In genomic region chr6:99377131-99377530, GRCm38 (mm10) we compare ENCODE assay signal across 13 mouse cellular contexts.
DNase-seq lines count a peak whose midpoint lies in the region; ATAC-seq and TF ChIP-seq lines count a peak whose summit lies in the region.
"Had no signal": no experiment of that assay in that cellular context is flagged by ENCODE, and none has a peak within 500 bp of the region (broad histone marks: within the 10 kb centered on the region; RNA-seq: fewer than 3 reads in every experiment).

No protein-coding gene starts in this region.

- peak; percentile 11 for DNase-seq in cerebellum, adult 8-10 months
- DNase-seq in hindbrain, embryonic 10.5 days (ENCODE audit: low spot score), result no peak
- peak; percentile 83 for DNase-seq in midbrain, embryonic 11.5 days (ENCODE audit: low spot score, missing footprints)
- no peak for DNase-seq in midbrain, embryonic 14.5 days
- no peak for DNase-seq in forebrain, postnatal 0 days
- no peak for DNase-seq in adrenal gland, adult 8-10 months
- DNase-seq: lung, postnatal 14 days; thymus, adult 2 months had no signal

- H3K4me3 ChIP-seq in hindbrain, embryonic 10.5 days, result no peak overlapping the region
- no peak overlapping the region for H3K4me3 ChIP-seq in hindbrain, embryonic 12.5 days
- no peak overlapping the region for H3K4me3 ChIP-seq in midbrain, embryonic 11.5 days (ENCODE audit: low read depth, low read length)
- H3K4me3 ChIP-seq in midbrain, embryonic 14.5 days (replicated peaks; ENCODE audit: low read depth, low read length), result no peak overlapping the region
- H3K4me3 ChIP-seq in forebrain, postnatal 0 days (ENCODE audit: low read depth, low read length), result no peak overlapping the region
- H3K4me3 ChIP-seq: erythroblast, embryonic 14.5 days had no signal

- H3K9ac ChIP-seq in hindbrain, embryonic 12.5 days, result no peak overlapping the region
- H3K9ac ChIP-seq in midbrain, embryonic 11.5 days (ENCODE audit: low read length), result no peak overlapping the region
- H3K9ac ChIP-seq in midbrain, embryonic 14.5 days (replicated peaks; ENCODE audit: low read length), result no peak overlapping the region
- no peak overlapping the region for H3K9ac ChIP-seq in forebrain, postnatal 0 days

- peaks cover 13% of the 10 kb centered on the region for H3K27me3 ChIP-seq in hindbrain, embryonic 10.5 days (ENCODE audit: insufficient read depth, poor library complexity, severe bottlenecking)
- no peaks in the 10 kb centered on the region for H3K27me3 ChIP-seq in hindbrain, embryonic 12.5 days
- H3K27me3 ChIP-seq in midbrain, embryonic 11.5 days (ENCODE audit: control insufficient read depth, insufficient read depth, low read length), result no peaks in the 10 kb centered on the region
- no peaks in the 10 kb centered on the region for H3K27me3 ChIP-seq in midbrain, embryonic 14.5 days (ENCODE audit: control insufficient read depth, insufficient read depth, low read length)
- H3K27me3 ChIP-seq in forebrain, postnatal 0 days (ENCODE audit: insufficient read depth, low read length), result no peaks in the 10 kb centered on the region

- ATAC-seq in cerebellum, adult (ENCODE audit: insufficient number of reproducible peaks, low FRiP score, low TSS enrichment), result no peak
- no peak for ATAC-seq in hindbrain, embryonic 12.5 days (ENCODE audit: low FRiP score)
- no peak for ATAC-seq in midbrain, embryonic 11.5 days (ENCODE audit: low FRiP score)
- ATAC-seq in midbrain, embryonic 14.5 days (ENCODE audit: low FRiP score, low TSS enrichment), result no peak
- ATAC-seq in forebrain, postnatal 0 days, result no peak
- ATAC-seq: intestine, embryonic 16.5 days had no signal

- WGBS in hindbrain, embryonic 10.5 days, result 57% methylated on average over 2 of the region's 2 CpGs
- 59% methylated on average over 2 of the region's 2 CpGs for WGBS in hindbrain, embryonic 12.5 days
- WGBS in midbrain, embryonic 11.5 days, result 70% methylated on average over 2 of the region's 2 CpGs
- WGBS in midbrain, embryonic 14.5 days, result 60% methylated on average over 2 of the region's 2 CpGs
- WGBS in forebrain, postnatal 0 days, result 64% methylated on average over 2 of the region's 2 CpGs

- peak overlapping the region; percentile 8; the same call in 1 of the 2 replicates for H3K27ac ChIP-seq in hindbrain, embryonic 10.5 days
- H3K27ac ChIP-seq in hindbrain, embryonic 12.5 days, result no peak overlapping the region
- H3K27ac ChIP-seq in midbrain, embryonic 11.5 days (ENCODE audit: low read depth, low read length), result no peak overlapping the region
- H3K27ac ChIP-seq in midbrain, embryonic 14.5 days (replicated peaks; ENCODE audit: low read depth, low read length), result no peak overlapping the region
- peak overlapping the region; percentile 55; the same call in 1 of the 2 replicates for H3K27ac ChIP-seq in forebrain, postnatal 0 days (ENCODE audit: low read depth, low read length)

- TF ChIP-seq CTCF in forebrain, postnatal 0 days (IDR thresholded peaks at IDR 0.05; ENCODE audit: low read depth), result no peak

- no peak overlapping the region for H3K4me2 ChIP-seq in hindbrain, embryonic 12.5 days (replicated peaks)
- no peak overlapping the region for H3K4me2 ChIP-seq in midbrain, embryonic 11.5 days
- no peak overlapping the region for H3K4me2 ChIP-seq in midbrain, embryonic 14.5 days (ENCODE audit: low read length)
- no peak overlapping the region for H3K4me2 ChIP-seq in forebrain, postnatal 0 days (ENCODE audit: low read depth)

- no peaks in the 10 kb centered on the region for H3K36me3 ChIP-seq in hindbrain, embryonic 10.5 days
- no peaks in the 10 kb centered on the region for H3K36me3 ChIP-seq in hindbrain, embryonic 12.5 days
- H3K36me3 ChIP-seq in midbrain, embryonic 11.5 days (ENCODE audit: control insufficient read depth, insufficient read depth, low read length), result no peaks in the 10 kb centered on the region
- no peaks in the 10 kb centered on the region for H3K36me3 ChIP-seq in midbrain, embryonic 14.5 days (ENCODE audit: control insufficient read depth, insufficient read depth, low read length)
- no peaks in the 10 kb centered on the region for H3K36me3 ChIP-seq in forebrain, postnatal 0 days (ENCODE audit: insufficient read depth)

- H3K9me3 ChIP-seq in hindbrain, embryonic 10.5 days, result no peaks in the 10 kb centered on the region
- no peaks in the 10 kb centered on the region for H3K9me3 ChIP-seq in hindbrain, embryonic 12.5 days (replicated peaks)
- H3K9me3 ChIP-seq in midbrain, embryonic 11.5 days (ENCODE audit: control insufficient read depth, low read length), result no peaks in the 10 kb centered on the region
- no peaks in the 10 kb centered on the region for H3K9me3 ChIP-seq in midbrain, embryonic 14.5 days (ENCODE audit: control insufficient read depth, low read length)
- no peaks in the 10 kb centered on the region for H3K9me3 ChIP-seq in forebrain, postnatal 0 days (ENCODE audit: low read length)
- H3K9me3 ChIP-seq: G1E had no signal

- peaks cover 41% of the 10 kb centered on the region for H3K4me1 ChIP-seq in hindbrain, embryonic 10.5 days (replicated peaks)
- peaks cover 20% of the 10 kb centered on the region for H3K4me1 ChIP-seq in hindbrain, embryonic 12.5 days
- H3K4me1 ChIP-seq in midbrain, embryonic 11.5 days (ENCODE audit: control insufficient read depth, insufficient read depth, low read length), result peaks cover 4% of the 10 kb centered on the region
- H3K4me1 ChIP-seq in midbrain, embryonic 14.5 days (ENCODE audit: control insufficient read depth, insufficient read depth, low read length), result peaks cover 15% of the 10 kb centered on the region
- H3K4me1 ChIP-seq in forebrain, postnatal 0 days (ENCODE audit: insufficient read depth), result peaks cover 15% of the 10 kb centered on the region

Comparison
In these comparisons a context has a peak if more than half of its experiments do, and no peak if none do; other contexts are left out.
1. DNase-seq: peak in cerebellum, adult 8-10 months (single experiment) and midbrain, embryonic 11.5 days (single experiment); none in hindbrain, embryonic 10.5 days (single experiment), midbrain, embryonic 14.5 days (single experiment), forebrain, postnatal 0 days (single experiment) and adrenal gland, adult 8-10 months (single experiment).
2. H3K27ac ChIP-seq: peak in hindbrain, embryonic 10.5 days (single experiment) and forebrain, postnatal 0 days (single experiment); none in hindbrain, embryonic 12.5 days (single experiment), midbrain, embryonic 11.5 days (single experiment) and midbrain, embryonic 14.5 days (single experiment).